Mouse (Mus musculus): Measurements from ENCODE around the gene Smyd3. TPM values are rescaled to one million over a fixed set of nuclear protein-coding genes. Genes with fewer than 3 reads are reported as not detected.

Smyd3 gene
- total and polyA plus RNA-seq, 2 experiments: 1.4 to 7.0 TPM

- WGBS: 94% methylated on average over 8 of the region's 8 CpGs
- H3K27ac ChIP-seq (replicated peaks; ENCODE audit: insufficient read depth, low read depth, low read length): no peak overlapping the region
- H3K36me3 ChIP-seq (ENCODE audit: control insufficient read depth, insufficient read depth, low read length): no peaks in the 10 kb centered on the region
- no peak for DNase-seq (ENCODE audit: extremely low read depth, low read depth, low spot score)
- no peak overlapping the region for H3K4me3 ChIP-seq (ENCODE audit: insufficient read depth, low read depth, low read length)
- TF ChIP-seq POLR2A (IDR thresholded peaks at IDR 0.05; ENCODE audit: extremely low read depth, insufficient read depth, low read length): no peak
- no peak for TF ChIP-seq CTCF (IDR thresholded peaks at IDR 0.05; ENCODE audit: low read depth, low read length)
- no peaks in the 10 kb centered on the region for H3K4me1 ChIP-seq (ENCODE audit: control insufficient read depth, insufficient read depth, low read length)
- no peaks in the 10 kb centered on the region for H3K27me3 ChIP-seq (ENCODE audit: control insufficient read depth, insufficient read depth, low read length)
- H3K79me2 ChIP-seq (ENCODE audit: control insufficient read depth, insufficient read depth, low read length): no peaks in the 10 kb centered on the region
- no peak overlapping the region for H3K9ac ChIP-seq (ENCODE audit: low read depth, low read length)
Measured at GRCm38 (mm10) chr1:179467970-179468369, 49.9 kb downstream of the Smyd3 start.

DNA sequence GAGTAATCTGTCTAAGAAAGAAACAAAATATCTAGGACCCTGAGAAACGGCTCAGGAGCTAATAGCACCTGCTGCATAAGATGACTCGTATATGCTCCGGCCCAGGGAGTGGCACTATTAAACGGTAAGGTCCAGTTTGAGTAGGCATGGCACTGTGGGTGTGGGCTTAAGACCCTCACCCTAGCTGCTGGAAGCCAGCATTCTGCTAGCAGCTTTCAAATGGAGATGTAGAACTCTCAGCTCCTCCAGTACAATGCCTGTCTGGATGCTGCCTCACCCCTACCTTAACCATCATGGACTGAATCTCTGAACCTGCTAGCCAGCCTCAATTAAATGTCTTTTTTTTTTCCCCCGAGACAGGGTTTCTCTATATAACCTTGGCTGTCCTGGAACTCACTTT lies 55.5 kb downstream of the Smyd3 start:
- 95% methylated on average over 5 of the region's 5 CpGs for WGBS
- H3K9ac ChIP-seq (ENCODE audit: low read depth, low read length): no peak overlapping the region
- TF ChIP-seq POLR2A (IDR thresholded peaks at IDR 0.05; ENCODE audit: extremely low read depth, insufficient read depth, low read length): no peak
- TF ChIP-seq CTCF (IDR thresholded peaks at IDR 0.05; ENCODE audit: low read depth, low read length): no peak
- H3K4me1 ChIP-seq (ENCODE audit: control insufficient read depth, insufficient read depth, low read length): no peaks in the 10 kb centered on the region
- DNase-seq (ENCODE audit: extremely low read depth, low read depth, low spot score): no peak
- H3K79me2 ChIP-seq (ENCODE audit: control insufficient read depth, insufficient read depth, low read length): no peaks in the 10 kb centered on the region; the same call in 1 of the 2 replicates
- no peak overlapping the region for H3K4me3 ChIP-seq (ENCODE audit: insufficient read depth, low read depth, low read length)
- H3K27ac ChIP-seq (replicated peaks; ENCODE audit: insufficient read depth, low read depth, low read length): no peak overlapping the region
- no peaks in the 10 kb centered on the region for H3K36me3 ChIP-seq (ENCODE audit: control insufficient read depth, insufficient read depth, low read length)
- no peaks in the 10 kb centered on the region for H3K27me3 ChIP-seq (ENCODE audit: control insufficient read depth, insufficient read depth, low read length)

- DNase-seq (ENCODE audit: extremely low read depth, low read depth, low spot score): no peak
- no peaks in the 10 kb centered on the region for H3K27me3 ChIP-seq (ENCODE audit: control insufficient read depth, insufficient read depth, low read length)
- no peak overlapping the region for H3K27ac ChIP-seq (replicated peaks; ENCODE audit: insufficient read depth, low read depth, low read length)
- H3K79me2 ChIP-seq (ENCODE audit: control insufficient read depth, insufficient read depth, low read length): no peaks in the 10 kb centered on the region; the same call in 1 of the 2 replicates
- 93% methylated on average over 22 of the region's 22 CpGs for WGBS
- no peaks in the 10 kb centered on the region for H3K4me1 ChIP-seq (ENCODE audit: control insufficient read depth, insufficient read depth, low read length)
- H3K9ac ChIP-seq (ENCODE audit: low read depth, low read length): no peak overlapping the region
- no peak overlapping the region for H3K4me3 ChIP-seq (ENCODE audit: insufficient read depth, low read depth, low read length)
- H3K36me3 ChIP-seq (ENCODE audit: control insufficient read depth, insufficient read depth, low read length): no peaks in the 10 kb centered on the region
- TF ChIP-seq POLR2A (IDR thresholded peaks at IDR 0.05; ENCODE audit: extremely low read depth, insufficient read depth, low read length): no peak
- TF ChIP-seq CTCF (IDR thresholded peaks at IDR 0.05; ENCODE audit: low read depth, low read length): no peak
Measured at GRCm38 (mm10) chr1:179461019-179461814, 56.6 kb downstream of the Smyd3 start.

DNA sequence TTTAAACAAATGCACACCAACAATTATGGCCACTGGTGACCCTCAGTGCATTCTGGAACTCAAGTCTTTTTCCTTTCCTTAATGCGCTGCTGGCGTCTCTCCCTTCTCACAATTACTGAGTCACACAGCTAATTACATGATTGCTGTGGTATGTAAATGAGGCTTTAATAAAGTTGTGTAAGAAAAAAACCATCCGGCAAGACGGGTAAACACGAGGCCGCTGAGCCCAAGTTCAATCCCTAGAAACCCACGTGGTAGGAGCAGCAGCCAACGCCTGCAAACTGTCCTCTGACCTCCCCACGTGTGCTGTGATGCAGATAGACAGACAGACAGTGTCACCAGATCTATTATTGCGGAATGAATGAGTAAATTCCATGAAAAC lies 58.9 kb downstream of the Smyd3 start:
- WGBS: 50% methylated on average over 10 of the region's 10 CpGs
- DNase-seq (ENCODE audit: extremely low read depth, low read depth, low spot score): peak; percentile 71
- Histone ChIP-seq H3K27ac (replicated peaks; ENCODE audit: insufficient read depth, low read depth, low read length) (no peak overlapping the region), H3K4me3 (ENCODE audit: insufficient read depth, low read depth, low read length) (no peak overlapping the region), H3K4me1 (ENCODE audit: control insufficient read depth, insufficient read depth, low read length) (no peaks in the 10 kb centered on the region), H3K9ac (ENCODE audit: low read depth, low read length) (no peak overlapping the region), H3K36me3 (ENCODE audit: control insufficient read depth, insufficient read depth, low read length) (no peaks in the 10 kb centered on the region), H3K79me2 (ENCODE audit: control insufficient read depth, insufficient read depth, low read length) (no peaks in the 10 kb centered on the region; the same call in 1 of the 2 replicates), H3K27me3 (ENCODE audit: control insufficient read depth, insufficient read depth, low read length) (no peaks in the 10 kb centered on the region)
- TF ChIP-seq POLR2A (IDR thresholded peaks at IDR 0.05; ENCODE audit: extremely low read depth, insufficient read depth, low read length) (no peak), CTCF (IDR thresholded peaks at IDR 0.05; ENCODE audit: low read depth, low read length) (no peak)

DNA sequence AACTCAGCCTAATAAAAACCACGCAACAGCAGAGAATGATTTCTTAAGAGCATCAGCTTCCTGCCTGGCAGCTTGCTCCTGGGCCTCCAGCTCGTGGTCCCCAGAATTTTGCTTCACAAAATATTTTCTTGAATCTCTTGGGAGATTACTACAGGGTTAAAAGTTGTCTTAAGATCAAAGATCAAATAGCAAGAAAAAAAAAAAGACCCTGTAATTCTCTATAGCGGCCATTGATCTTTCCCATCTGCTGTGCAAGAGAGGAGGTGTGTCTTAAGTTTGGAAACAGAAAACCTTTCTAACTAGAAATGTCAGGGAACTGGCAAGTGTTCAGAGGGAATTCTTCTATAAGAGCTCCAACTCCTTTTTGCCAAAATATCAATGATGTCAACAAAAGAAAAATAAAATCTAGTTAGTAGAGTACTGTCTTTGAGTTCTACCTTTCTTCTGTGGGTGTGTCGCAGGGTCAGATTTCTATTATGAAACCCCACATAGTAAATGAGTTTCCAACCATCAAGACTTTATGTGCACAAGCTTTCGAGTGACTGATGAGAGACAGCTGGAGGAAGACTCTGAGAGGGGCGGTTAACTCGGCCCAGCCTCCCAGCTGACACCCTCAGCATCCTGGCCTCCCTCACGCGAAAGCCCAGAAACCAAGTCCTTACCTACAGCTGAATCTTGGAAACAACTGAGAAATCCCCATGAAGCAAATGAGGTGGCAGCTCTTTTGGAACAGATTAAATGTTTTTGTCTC lies 59.4 kb downstream of the Smyd3 start:
- WGBS: 80% methylated on average over 9 of the region's 9 CpGs
- Histone ChIP-seq H3K79me2 (ENCODE audit: control insufficient read depth, insufficient read depth, low read length) (no peaks in the 10 kb centered on the region; the same call in 1 of the 2 replicates), H3K27me3 (ENCODE audit: control insufficient read depth, insufficient read depth, low read length) (no peaks in the 10 kb centered on the region), H3K4me1 (ENCODE audit: control insufficient read depth, insufficient read depth, low read length) (no peaks in the 10 kb centered on the region), H3K4me3 (ENCODE audit: insufficient read depth, low read depth, low read length) (no peak overlapping the region), H3K9ac (ENCODE audit: low read depth, low read length) (no peak overlapping the region), H3K27ac (replicated peaks; ENCODE audit: insufficient read depth, low read depth, low read length) (no peak overlapping the region), H3K36me3 (ENCODE audit: control insufficient read depth, insufficient read depth, low read length) (no peaks in the 10 kb centered on the region)
- TF ChIP-seq POLR2A (IDR thresholded peaks at IDR 0.05; ENCODE audit: extremely low read depth, insufficient read depth, low read length) (no peak), CTCF (IDR thresholded peaks at IDR 0.05; ENCODE audit: low read depth, low read length) (no peak)
- peak; percentile 3 for DNase-seq (ENCODE audit: extremely low read depth, low read depth, low spot score)

Data from liver, adult 2 months (tissue).